Mouse (Mus musculus): ENCODE measurements around the gene Cfap61. TPM values are rescaled to one million over a fixed set of nuclear protein-coding genes. Genes with fewer than 3 reads are reported as not detected.

Gene Cfap61
- polyA plus RNA-seq, 1 experiment from 2014 or later, result 0.82 TPM

- H3K9me3 ChIP-seq, result no peaks in the 10 kb centered on the region
- H3K9ac ChIP-seq, result peak overlapping the region; percentile 89
- 1% methylated on average over 75 of the region's 75 CpGs for WGBS
- H3K4me3 ChIP-seq, result peak overlapping the region; percentile 72
- H3K4me2 ChIP-seq (replicated peaks), result peak overlapping the region; percentile 89
- no peak for ATAC-seq (ENCODE audit: low FRiP score, low read depth)
- H3K4me1 ChIP-seq, result peaks cover 45% of the 10 kb centered on the region
- H3K27me3 ChIP-seq (replicated peaks), result peaks cover 60% of the 10 kb centered on the region
- no peaks in the 10 kb centered on the region for H3K36me3 ChIP-seq
- H3K27ac ChIP-seq, result peak overlapping the region; percentile 91
These were observed 288.8 kb downstream of the Cfap61 start for GRCm38 (mm10) chr2:146223176-146223905.

DNA sequence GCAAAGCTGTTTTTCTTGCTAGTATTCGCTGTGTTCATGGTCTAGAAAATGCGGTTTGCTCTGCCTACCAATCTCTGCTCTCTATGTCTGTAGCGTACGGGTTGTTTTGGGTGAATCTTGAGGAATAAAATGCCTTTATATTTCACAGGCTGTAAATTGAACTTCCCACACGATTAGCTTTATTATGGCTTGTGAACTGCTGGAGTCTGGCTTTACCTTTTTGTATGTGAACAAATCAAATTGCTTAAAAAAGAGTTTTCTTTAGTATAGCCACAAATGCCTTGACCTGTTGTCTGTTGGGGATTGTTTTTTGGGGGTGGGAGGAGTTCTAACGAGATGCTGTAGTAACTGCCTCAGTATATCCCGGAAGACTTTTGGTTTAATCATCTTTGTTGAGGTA lies 289.6 kb downstream of the Cfap61 start:
- no peak for ATAC-seq (ENCODE audit: low FRiP score, low read depth)
- H3K4me1 ChIP-seq, result peaks cover 37% of the 10 kb centered on the region
- H3K36me3 ChIP-seq, result no peaks in the 10 kb centered on the region
- peak overlapping the region; percentile 89 for H3K4me2 ChIP-seq (replicated peaks)
- H3K27ac ChIP-seq, result no peak overlapping the region
- H3K9me3 ChIP-seq, result no peaks in the 10 kb centered on the region
- WGBS, result 6% methylated on average over 7 of the region's 7 CpGs
- H3K4me3 ChIP-seq, result peak overlapping the region; percentile 72
- peaks cover 61% of the 10 kb centered on the region for H3K27me3 ChIP-seq (replicated peaks)
- peak overlapping the region; percentile 89; the same call in 1 of the 2 replicates for H3K9ac ChIP-seq

GRCm38 (mm10) chr2:146225818-146226217 lies 291.2 kb downstream of the Cfap61 start:
- Histone ChIP-seq H3K4me2 (replicated peaks) (no peak overlapping the region), H3K4me3 (no peak overlapping the region), H3K36me3 (no peaks in the 10 kb centered on the region), H3K27me3 (replicated peaks) (peaks cover 59% of the 10 kb centered on the region), H3K4me1 (peaks cover 28% of the 10 kb centered on the region), H3K9ac (no peak overlapping the region), H3K27ac (no peak overlapping the region), H3K9me3 (no peaks in the 10 kb centered on the region)
- no peak for ATAC-seq (ENCODE audit: low FRiP score, low read depth)
- 8% methylated on average over 6 of the region's 6 CpGs for WGBS

DNA sequence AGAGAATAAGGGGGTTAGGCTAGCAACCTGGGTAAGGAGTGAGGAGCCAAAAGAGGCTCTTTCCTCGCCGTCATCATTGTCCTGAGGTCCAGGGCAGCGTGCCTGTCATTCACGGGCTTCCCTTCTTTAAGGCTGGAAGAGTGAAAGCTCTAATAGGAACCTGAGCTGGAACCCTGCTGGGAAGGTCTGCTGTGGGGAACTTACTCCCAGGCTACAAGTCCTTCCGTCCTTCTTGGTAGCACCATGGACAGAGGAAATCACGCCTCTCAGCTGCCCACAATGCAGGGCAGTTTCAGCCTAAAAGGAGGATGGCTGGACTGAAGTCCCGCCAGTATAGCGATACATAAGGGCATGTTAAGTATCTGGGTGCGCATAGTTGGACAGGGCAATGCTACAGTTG lies 291.9 kb downstream of the Cfap61 start:
- no peak for ATAC-seq (ENCODE audit: low FRiP score, low read depth)
- Histone ChIP-seq H3K4me1 (peaks cover 21% of the 10 kb centered on the region), H3K27ac (no peak overlapping the region), H3K9me3 (no peaks in the 10 kb centered on the region), H3K36me3 (no peaks in the 10 kb centered on the region), H3K4me3 (no peak overlapping the region), H3K9ac (no peak overlapping the region), H3K27me3 (replicated peaks) (peaks cover 59% of the 10 kb centered on the region), H3K4me2 (replicated peaks) (no peak overlapping the region)
- 2% methylated on average over 9 of the region's 9 CpGs for WGBS

DNA sequence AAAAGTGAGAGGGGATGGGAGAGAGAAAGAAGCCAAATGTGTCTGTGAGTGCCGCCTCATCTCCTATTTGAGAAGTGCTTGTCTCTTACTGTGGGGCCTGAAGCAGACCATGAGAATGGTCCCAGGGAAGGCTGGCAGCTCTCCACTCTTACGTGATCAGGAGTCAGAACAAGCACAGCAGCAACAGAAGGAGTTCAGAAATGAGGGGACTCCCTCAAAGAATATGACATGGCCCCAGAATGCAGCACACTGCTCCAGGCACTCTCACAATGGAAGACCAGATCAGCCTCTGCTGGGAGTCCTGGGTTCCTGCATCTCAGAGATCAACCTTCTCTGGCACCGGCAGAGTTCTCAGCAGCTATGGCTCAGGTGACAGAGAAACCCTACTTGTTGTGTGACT lies 293.1 kb downstream of the Cfap61 start:
- ATAC-seq (ENCODE audit: low FRiP score, low read depth), result no peak
- peaks cover 52% of the 10 kb centered on the region for H3K27me3 ChIP-seq (replicated peaks)
- no peaks in the 10 kb centered on the region for H3K9me3 ChIP-seq
- H3K4me2 ChIP-seq (replicated peaks), result no peak overlapping the region
- H3K4me1 ChIP-seq, result peaks cover 17% of the 10 kb centered on the region
- H3K4me3 ChIP-seq, result no peak overlapping the region
- H3K9ac ChIP-seq, result no peak overlapping the region
- H3K27ac ChIP-seq, result no peak overlapping the region
- 52% methylated on average over 3 of the region's 3 CpGs for WGBS
- H3K36me3 ChIP-seq, result no peaks in the 10 kb centered on the region

DNA sequence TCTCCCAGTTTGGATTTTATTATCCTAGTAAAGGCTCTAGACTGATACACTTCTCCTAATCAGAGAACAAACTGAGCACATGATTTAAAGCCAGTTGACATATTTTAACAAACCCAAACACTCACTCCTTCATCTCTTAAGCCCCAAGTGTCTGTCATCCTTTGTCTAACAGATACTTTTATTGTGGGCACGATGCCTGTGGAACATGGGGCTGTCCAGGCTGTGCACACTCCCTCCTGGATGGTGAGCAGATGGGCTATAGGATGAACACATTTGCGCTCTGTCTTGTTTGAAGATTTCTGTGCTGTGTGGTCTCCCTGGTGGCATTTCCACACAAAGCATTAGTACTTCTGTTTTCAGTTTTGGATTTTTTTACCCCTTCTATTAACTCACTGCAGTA lies 293.9 kb downstream of the Cfap61 start:
- no peak overlapping the region for H3K9ac ChIP-seq
- WGBS, result 65% methylated on average over 2 of the region's 2 CpGs
- peaks cover 10% of the 10 kb centered on the region for H3K4me1 ChIP-seq
- H3K36me3 ChIP-seq, result no peaks in the 10 kb centered on the region
- no peak overlapping the region for H3K27ac ChIP-seq
- no peak for ATAC-seq (ENCODE audit: low FRiP score, low read depth)
- peaks cover 45% of the 10 kb centered on the region for H3K27me3 ChIP-seq (replicated peaks)
- H3K4me2 ChIP-seq (replicated peaks), result no peak overlapping the region
- H3K9me3 ChIP-seq, result no peaks in the 10 kb centered on the region
- H3K4me3 ChIP-seq, result no peak overlapping the region

- Histone ChIP-seq H3K4me1 (peaks cover 3% of the 10 kb centered on the region), H3K36me3 (no peaks in the 10 kb centered on the region), H3K27me3 (replicated peaks) (peaks cover 25% of the 10 kb centered on the region), H3K9ac (no peak overlapping the region), H3K27ac (no peak overlapping the region), H3K4me3 (no peak overlapping the region), H3K9me3 (no peaks in the 10 kb centered on the region), H3K4me2 (replicated peaks) (no peak overlapping the region)
- 91% methylated on average over 2 of the region's 2 CpGs for WGBS
- no peak for ATAC-seq (ENCODE audit: low FRiP score, low read depth)
These were observed 296.9 kb downstream of the Cfap61 start for GRCm38 (mm10) chr2:146231485-146231884.

DNA sequence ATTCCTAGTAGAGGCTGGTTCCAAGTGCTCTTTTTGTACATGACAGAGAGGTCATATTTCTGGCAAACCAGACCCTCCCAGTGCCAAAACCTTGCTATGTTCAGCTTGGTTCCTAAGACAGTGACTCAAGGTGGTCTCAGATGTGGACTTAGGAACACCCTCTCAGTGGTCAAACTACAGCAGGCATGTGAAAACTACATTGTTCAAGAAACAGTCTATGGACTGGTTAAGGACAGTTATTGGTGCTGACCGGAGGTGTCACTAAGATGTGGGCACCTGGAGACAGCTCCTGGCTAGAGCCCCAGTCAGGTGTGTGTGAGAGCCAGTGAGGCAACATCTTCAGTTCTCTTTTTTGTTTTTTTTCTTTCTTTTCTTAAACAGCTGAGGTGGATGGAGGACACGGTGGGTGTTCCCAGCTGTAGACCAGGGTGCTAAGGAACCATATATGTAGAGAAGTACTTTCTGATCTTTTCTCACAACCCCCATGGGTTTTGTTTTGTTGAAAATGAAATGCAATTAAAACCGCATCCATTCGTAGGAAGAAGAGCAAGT lies 304.7 kb downstream of the Cfap61 start:
- Histone ChIP-seq H3K4me2 (replicated peaks) (no peak overlapping the region), H3K27ac (no peak overlapping the region), H3K36me3 (no peaks in the 10 kb centered on the region), H3K9ac (no peak overlapping the region), H3K4me1 (no peaks in the 10 kb centered on the region), H3K4me3 (no peak overlapping the region), H3K9me3 (no peaks in the 10 kb centered on the region), H3K27me3 (replicated peaks) (no peaks in the 10 kb centered on the region)
- WGBS, result 94% methylated on average over 4 of the region's 4 CpGs
- ATAC-seq (ENCODE audit: low FRiP score, low read depth), result no peak

DNA sequence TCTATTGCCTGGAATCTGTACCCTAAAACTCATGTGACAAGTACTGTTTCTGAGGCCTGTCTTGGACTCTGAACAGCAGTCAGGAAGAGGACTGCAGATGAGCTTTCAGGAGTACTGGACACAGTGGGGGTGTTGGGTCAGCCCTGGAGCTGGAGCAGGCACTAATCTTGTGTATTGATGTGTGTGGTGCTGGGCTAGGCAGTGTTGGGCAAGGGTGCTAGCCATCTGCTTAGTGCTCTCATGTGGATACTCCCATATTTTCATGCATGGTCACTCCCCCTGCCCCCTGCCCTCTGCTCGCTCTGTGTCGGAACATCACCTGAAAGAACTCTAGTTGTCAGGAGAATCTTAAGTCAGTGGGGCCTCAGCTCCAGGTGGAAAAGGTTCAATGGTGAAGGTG lies 309.5 kb downstream of the Cfap61 start:
- Histone ChIP-seq H3K4me3 (no peak overlapping the region), H3K4me2 (replicated peaks) (no peak overlapping the region), H3K27ac (no peak overlapping the region), H3K9me3 (no peaks in the 10 kb centered on the region), H3K4me1 (0 out of 2 replicates have a peak, but pooled peaks cover 7% of the 10 kb centered on the region), H3K27me3 (replicated peaks) (no peaks in the 10 kb centered on the region), H3K36me3 (no peaks in the 10 kb centered on the region), H3K9ac (no peak overlapping the region)
- ATAC-seq (ENCODE audit: low FRiP score, low read depth), result no peak
- 95% methylated on average over 2 of the region's 2 CpGs for WGBS

- Histone ChIP-seq H3K4me1 (peaks cover 10% of the 10 kb centered on the region), H3K4me3 (no peak overlapping the region), H3K27ac (no peak overlapping the region), H3K36me3 (no peaks in the 10 kb centered on the region), H3K9me3 (no peaks in the 10 kb centered on the region), H3K9ac (no peak overlapping the region), H3K27me3 (replicated peaks) (no peaks in the 10 kb centered on the region), H3K4me2 (replicated peaks) (no peak overlapping the region)
- no peak for ATAC-seq (ENCODE audit: low FRiP score, low read depth)
- 47% methylated on average over 7 of the region's 7 CpGs for WGBS
These were observed 310.8 kb downstream of the Cfap61 start for GRCm38 (mm10) chr2:146245401-146245800.

DNA sequence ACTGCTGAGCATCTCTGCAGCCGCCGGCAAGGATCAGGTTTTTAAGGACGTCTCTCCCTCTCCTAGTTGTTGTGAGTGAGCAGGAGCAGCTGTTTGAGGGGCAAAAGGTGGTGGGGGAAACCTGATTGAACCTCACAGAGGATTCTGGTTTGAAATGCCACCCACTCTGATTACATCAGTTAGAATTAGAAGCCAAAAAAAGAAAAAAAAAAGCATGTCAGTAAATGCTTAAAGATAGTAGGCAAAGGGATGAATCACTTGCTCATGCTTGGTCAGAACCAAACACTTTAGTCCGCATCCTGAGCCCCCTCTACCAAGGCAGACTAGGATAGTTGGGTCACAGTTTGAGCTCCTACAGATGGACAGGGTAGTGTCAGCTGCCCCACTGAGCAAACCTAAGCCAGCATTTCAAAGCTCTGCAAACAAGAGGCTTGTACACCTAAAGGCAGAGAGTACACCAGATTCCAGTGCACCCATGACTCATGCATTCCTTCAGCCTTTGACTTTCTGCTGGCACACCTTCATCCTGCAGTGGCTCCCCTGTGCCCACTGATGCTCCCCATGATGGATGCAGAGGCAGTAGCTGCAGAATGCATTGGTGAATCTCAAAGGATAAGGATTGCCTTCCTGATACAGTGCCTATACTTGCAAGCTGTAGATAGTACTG lies 312.0 kb downstream of the Cfap61 start:
- WGBS, result 81% methylated on average over 4 of the region's 4 CpGs
- no peak overlapping the region for H3K27ac ChIP-seq
- no peak overlapping the region for H3K4me2 ChIP-seq (replicated peaks)
- H3K27me3 ChIP-seq (replicated peaks), result no peaks in the 10 kb centered on the region
- no peaks in the 10 kb centered on the region for H3K36me3 ChIP-seq
- no peak for ATAC-seq (ENCODE audit: low FRiP score, low read depth)
- no peak overlapping the region for H3K9ac ChIP-seq
- H3K9me3 ChIP-seq, result no peaks in the 10 kb centered on the region
- H3K4me3 ChIP-seq, result no peak overlapping the region
- peaks cover 11% of the 10 kb centered on the region for H3K4me1 ChIP-seq

DNA sequence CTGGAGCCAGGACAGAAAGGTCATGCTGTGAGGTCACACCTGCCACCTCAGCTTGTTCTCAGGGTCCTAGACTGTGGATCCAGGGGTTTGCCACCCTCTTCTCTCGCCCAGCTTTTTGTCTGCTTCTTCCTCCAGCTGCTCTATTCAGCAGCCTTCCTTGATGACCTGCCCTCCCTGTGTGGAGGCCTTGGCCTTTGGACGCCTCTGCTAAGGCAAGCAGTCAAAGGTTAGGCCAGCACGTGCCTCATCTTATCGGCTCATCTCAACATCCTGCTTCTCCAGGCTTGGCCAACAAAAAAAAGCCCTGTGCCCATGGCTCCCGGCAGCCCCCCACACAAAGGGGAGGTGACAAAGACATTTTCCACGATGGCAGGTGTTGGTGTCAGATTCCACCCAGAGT lies 313.0 kb downstream of the Cfap61 start:
- no peaks in the 10 kb centered on the region for H3K36me3 ChIP-seq
- 57% methylated on average over 6 of the region's 6 CpGs for WGBS
- no peaks in the 10 kb centered on the region for H3K9me3 ChIP-seq
- H3K4me3 ChIP-seq, result no peak overlapping the region
- no peak overlapping the region for H3K9ac ChIP-seq
- H3K27ac ChIP-seq, result no peak overlapping the region
- peaks cover 11% of the 10 kb centered on the region for H3K4me1 ChIP-seq
- ATAC-seq (ENCODE audit: low FRiP score, low read depth), result no peak
- no peaks in the 10 kb centered on the region for H3K27me3 ChIP-seq (replicated peaks)
- H3K4me2 ChIP-seq (replicated peaks), result no peak overlapping the region

Data from neural tube, embryonic 12.5 days (tissue).